Mouse (Mus musculus): ENCODE results near the gene Olfr279. TPM values are rescaled to one million over a fixed set of nuclear protein-coding genes. Genes with fewer than 3 reads are reported as not detected.
"Not testable (repeated sequence)": the region's sequence is repeated elsewhere in the genome, so short reads cannot be mapped to it uniquely, and the experiment has no call there.

Gene Olfr279
- polyA plus RNA-seq, 1 experiment from 2014 or later: not detected

- H3K4me1 ChIP-seq (replicated peaks; ENCODE audit: control insufficient read depth, insufficient read depth, low read length): peaks cover 6% of the 10 kb centered on the region; the same call in 1 of the 2 replicates
- H3K36me3 ChIP-seq (ENCODE audit: control insufficient read depth, insufficient read depth, low read length): peaks cover 8% of the 10 kb centered on the region; the same call in 1 of the 2 replicates
- no peak overlapping the region for H3K4me2 ChIP-seq
- no peaks in the 10 kb centered on the region for H3K27me3 ChIP-seq (replicated peaks; ENCODE audit: control insufficient read depth, insufficient read depth, low read length)
- DNase-seq (ENCODE audit: low spot score) (no peak), ATAC-seq (replicated peaks; ENCODE audit: low FRiP score) (no peak)
- no peak overlapping the region for H3K27ac ChIP-seq (ENCODE audit: low read depth, low read length)
- no peak overlapping the region for H3K4me3 ChIP-seq (ENCODE audit: low read depth, low read length)
- WGBS: 45% methylated on average over 8 of the region's 8 CpGs
- no peak overlapping the region for H3K9ac ChIP-seq (ENCODE audit: low read depth, low read length)
- H3K9me3 ChIP-seq (ENCODE audit: control insufficient read depth, low read length): no peaks in the 10 kb centered on the region
Measured at GRCm38 (mm10) chr15:98514146-98514545, 21.9 kb downstream of the Olfr279 start.

- H3K4me2 ChIP-seq; H3K27ac ChIP-seq (ENCODE audit: low read depth, low read length); ATAC-seq (replicated peaks; ENCODE audit: low FRiP score); H3K4me1 ChIP-seq (replicated peaks; ENCODE audit: control insufficient read depth, insufficient read depth, low read length); H3K9ac ChIP-seq (ENCODE audit: low read depth, low read length); H3K4me3 ChIP-seq (ENCODE audit: low read depth, low read length); H3K27me3 ChIP-seq (replicated peaks; ENCODE audit: control insufficient read depth, insufficient read depth, low read length); H3K9me3 ChIP-seq (ENCODE audit: control insufficient read depth, low read length); DNase-seq (ENCODE audit: low spot score): not testable (repeated sequence)
- 54% methylated on average over 2 of the region's 2 CpGs for WGBS
- H3K36me3 ChIP-seq (ENCODE audit: control insufficient read depth, insufficient read depth, low read length): peaks cover 12% of the 10 kb centered on the region; the same call in 1 of the 2 replicates
Measured at GRCm38 (mm10) chr15:98514845-98515244, 22.6 kb downstream of the Olfr279 start.

- whole genome bisulfite sequencing: 61% methylated on average over 16 of the region's 16 CpGs
- no peak overlapping the region for H3K27ac ChIP-seq (ENCODE audit: low read depth, low read length)
- peaks cover 32% of the 10 kb centered on the region for H3K36me3 ChIP-seq (ENCODE audit: control insufficient read depth, insufficient read depth, low read length)
- H3K4me1 ChIP-seq (replicated peaks; ENCODE audit: control insufficient read depth, insufficient read depth, low read length): no peaks in the 10 kb centered on the region
- DNase-seq (ENCODE audit: low spot score) (peak; percentile 57), ATAC-seq (replicated peaks; ENCODE audit: low FRiP score) (peak; percentile 48; the same call in 1 of the 2 replicates)
- no peaks in the 10 kb centered on the region for H3K27me3 ChIP-seq (replicated peaks; ENCODE audit: control insufficient read depth, insufficient read depth, low read length)
- no peak overlapping the region for H3K9ac ChIP-seq (ENCODE audit: low read depth, low read length)
- no peak overlapping the region for H3K4me2 ChIP-seq
- no peaks in the 10 kb centered on the region for H3K9me3 ChIP-seq (ENCODE audit: control insufficient read depth, low read length)
- H3K4me3 ChIP-seq (ENCODE audit: low read depth, low read length): no peak overlapping the region
Measured at GRCm38 (mm10) chr15:98517380-98518355, 25.5 kb downstream of the Olfr279 start.

GRCm38 (mm10) chr15:98521245-98521644 is 29.0 kb downstream of the Olfr279 start:
- H3K4me2 ChIP-seq: no peak overlapping the region
- WGBS: 93% methylated on average over 3 of the region's 3 CpGs
- H3K36me3 ChIP-seq (ENCODE audit: control insufficient read depth, insufficient read depth, low read length): peaks cover 44% of the 10 kb centered on the region

GRCm38 (mm10) chr15:98526057-98526456 is 33.9 kb downstream of the Olfr279 start:
- ATAC-seq (replicated peaks; ENCODE audit: low FRiP score): peak; percentile 68; the same call in 1 of the 2 replicates
- Histone ChIP-seq H3K4me2 (no peak overlapping the region), H3K9me3 (ENCODE audit: control insufficient read depth, low read length) (no peaks in the 10 kb centered on the region), H3K9ac (ENCODE audit: low read depth, low read length) (no peak overlapping the region), H3K27me3 (replicated peaks; ENCODE audit: control insufficient read depth, insufficient read depth, low read length) (no peaks in the 10 kb centered on the region), H3K36me3 (ENCODE audit: control insufficient read depth, insufficient read depth, low read length) (peaks cover 50% of the 10 kb centered on the region), H3K27ac (ENCODE audit: low read depth, low read length) (no peak overlapping the region), H3K4me1 (replicated peaks; ENCODE audit: control insufficient read depth, insufficient read depth, low read length) (0 out of 2 replicates have a peak, but pooled peaks cover 6% of the 10 kb centered on the region), H3K4me3 (ENCODE audit: low read depth, low read length) (no peak overlapping the region)
- no peak for DNase-seq (ENCODE audit: low spot score)
- 74% methylated on average over 5 of the region's 5 CpGs for WGBS

More at GRCm38 (mm10) chr15:98521245-98521644, 29.0 kb downstream of the Olfr279 start:
- no peak for ATAC-seq (replicated peaks; ENCODE audit: low FRiP score)
- Histone ChIP-seq H3K4me3 (ENCODE audit: low read depth, low read length) (no peak overlapping the region), H3K27ac (ENCODE audit: low read depth, low read length) (no peak overlapping the region), H3K9ac (ENCODE audit: low read depth, low read length) (no peak overlapping the region), H3K4me1 (replicated peaks; ENCODE audit: control insufficient read depth, insufficient read depth, low read length) (0 out of 2 replicates have a peak, but pooled peaks cover 3% of the 10 kb centered on the region), H3K9me3 (ENCODE audit: control insufficient read depth, low read length) (no peaks in the 10 kb centered on the region), H3K27me3 (replicated peaks; ENCODE audit: control insufficient read depth, insufficient read depth, low read length) (no peaks in the 10 kb centered on the region)
- DNase-seq (ENCODE audit: low spot score): no peak

- Histone ChIP-seq H3K27ac (ENCODE audit: low read depth, low read length) (no peak overlapping the region), H3K4me1 (replicated peaks; ENCODE audit: control insufficient read depth, insufficient read depth, low read length) (peaks cover 11% of the 10 kb centered on the region), H3K9me3 (ENCODE audit: control insufficient read depth, low read length) (no peaks in the 10 kb centered on the region), H3K36me3 (ENCODE audit: control insufficient read depth, insufficient read depth, low read length) (peaks cover 47% of the 10 kb centered on the region), H3K4me2 (no peak overlapping the region), H3K4me3 (ENCODE audit: low read depth, low read length) (no peak overlapping the region), H3K27me3 (replicated peaks; ENCODE audit: control insufficient read depth, insufficient read depth, low read length) (no peaks in the 10 kb centered on the region), H3K9ac (ENCODE audit: low read depth, low read length) (no peak overlapping the region)
- no peak for ATAC-seq (replicated peaks; ENCODE audit: low FRiP score)
- peak; percentile 30 for DNase-seq (ENCODE audit: low spot score)
- WGBS: 93% methylated on average over 5 of the region's 5 CpGs
Measured at GRCm38 (mm10) chr15:98527056-98527771, 35.0 kb downstream of the Olfr279 start.

- Histone ChIP-seq H3K9me3 (ENCODE audit: control insufficient read depth, low read length) (no peaks in the 10 kb centered on the region), H3K4me3 (ENCODE audit: low read depth, low read length) (no peak overlapping the region), H3K27ac (ENCODE audit: low read depth, low read length) (no peak overlapping the region), H3K36me3 (ENCODE audit: control insufficient read depth, insufficient read depth, low read length) (peaks cover 40% of the 10 kb centered on the region), H3K4me2 (no peak overlapping the region), H3K27me3 (replicated peaks; ENCODE audit: control insufficient read depth, insufficient read depth, low read length) (no peaks in the 10 kb centered on the region), H3K4me1 (replicated peaks; ENCODE audit: control insufficient read depth, insufficient read depth, low read length) (peaks cover 13% of the 10 kb centered on the region), H3K9ac (ENCODE audit: low read depth, low read length) (no peak overlapping the region)
- no peak for ATAC-seq (replicated peaks; ENCODE audit: low FRiP score)
- no peak for DNase-seq (ENCODE audit: low spot score)
- WGBS: 88% methylated on average over 5 of the region's 5 CpGs
Measured at GRCm38 (mm10) chr15:98528066-98528563, 35.9 kb downstream of the Olfr279 start.

- peaks cover 7% of the 10 kb centered on the region for H3K4me1 ChIP-seq (replicated peaks; ENCODE audit: control insufficient read depth, insufficient read depth, low read length)
- DNase-seq (ENCODE audit: low spot score) (no peak), ATAC-seq (replicated peaks; ENCODE audit: low FRiP score) (no peak)
- H3K9me3 ChIP-seq (ENCODE audit: control insufficient read depth, low read length): no peaks in the 10 kb centered on the region
- 15% methylated on average over 5 of the region's 5 CpGs for WGBS
- H3K27me3 ChIP-seq (replicated peaks; ENCODE audit: control insufficient read depth, insufficient read depth, low read length): no peaks in the 10 kb centered on the region
- peaks cover 28% of the 10 kb centered on the region for H3K36me3 ChIP-seq (ENCODE audit: control insufficient read depth, insufficient read depth, low read length)
- peak overlapping the region; percentile 94 for H3K9ac ChIP-seq (ENCODE audit: low read depth, low read length)
- H3K4me3 ChIP-seq (ENCODE audit: low read depth, low read length): peak overlapping the region; percentile 91
- peak overlapping the region; percentile 88 for H3K4me2 ChIP-seq
- H3K27ac ChIP-seq (ENCODE audit: low read depth, low read length): 0 out of 2 replicates have a peak overlapping the region, but pooled peaks have one; percentile 19
Measured at GRCm38 (mm10) chr15:98532281-98532680, 40.1 kb downstream of the Olfr279 start.
